Mouse (Mus musculus) T-helper 2 cell (primary cell): ENCODE measurements at regions not wholly inside any gene's neighbourhood (a gene's known extent, or its start where the extent isn't known, plus 50 kb on each side); places are given as distances from the start of the nearest gene placed in this dataset.
"Not testable (repeated sequence)": the region's sequence is repeated elsewhere in the genome, so short reads cannot be mapped to it uniquely, and the experiment has no call there.

Experiments used
- in situ Hi-C: fragments of 300-600 bp; cut with MboI, MseI; formaldehyde crosslinking; loops from one replicate; pipeline ENCODE4 v1.15.1; 2025; ENCODE audit warnings: high pct_unique_total_duplicates

DNA sequence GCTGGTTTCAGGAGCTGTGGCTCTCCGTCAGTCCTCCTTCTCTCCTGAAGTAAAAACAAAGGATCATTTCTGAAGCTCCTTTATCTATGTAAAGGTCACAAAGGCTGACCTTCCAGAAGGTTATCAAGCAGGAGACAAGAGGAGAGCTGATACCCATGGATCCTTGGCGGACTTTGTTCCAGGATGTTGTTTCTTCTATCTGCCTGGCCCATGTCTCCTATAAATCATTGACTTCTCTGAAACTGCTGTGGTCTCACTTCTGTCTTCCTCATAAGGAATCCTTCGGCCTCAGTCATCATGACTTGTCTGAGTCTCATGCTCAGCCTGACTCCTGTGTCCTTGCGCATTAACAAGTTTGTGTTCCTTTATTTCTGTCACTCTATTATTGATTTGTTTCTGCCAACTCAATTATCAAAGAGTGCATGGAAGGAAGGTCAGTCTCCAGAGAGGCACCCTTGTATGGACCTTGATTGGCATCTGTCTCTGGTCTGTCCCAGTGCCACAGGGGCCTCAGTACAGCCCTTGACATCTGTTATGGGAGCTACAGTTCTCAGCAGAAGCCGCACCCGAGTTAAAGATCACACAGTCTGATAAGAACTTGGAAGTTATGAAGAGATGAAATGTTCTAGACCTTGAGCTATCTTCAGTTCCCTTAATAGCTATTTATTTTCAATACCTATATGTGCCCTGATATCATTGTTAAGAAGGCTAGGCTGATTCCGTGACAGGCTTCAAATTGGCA is 53.2 kb upstream of the Dazl start:
- in situ Hi-C loops: no loop called here

DNA sequence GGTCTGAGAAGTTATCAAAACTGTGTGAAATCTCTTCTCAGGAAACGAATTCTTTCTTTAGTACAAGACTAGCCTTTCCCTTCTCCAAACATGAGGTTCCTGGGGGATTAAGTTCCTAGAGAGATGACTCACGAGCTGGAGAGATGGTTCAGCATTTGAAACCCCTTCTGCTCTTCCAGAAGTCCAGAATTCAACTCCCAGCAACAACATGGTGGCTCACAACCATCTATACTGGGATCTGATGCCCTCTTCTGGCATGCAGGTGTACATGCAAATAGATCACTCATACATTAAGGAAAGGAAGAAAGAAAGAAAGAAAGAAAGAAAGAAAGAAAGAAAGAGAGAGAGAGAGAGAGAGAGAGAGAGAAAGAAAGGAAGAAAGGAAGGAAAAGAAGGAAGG is 60.4 kb upstream of the Dazl start:
- in situ Hi-C loops: not testable (repeated sequence)

- in situ Hi-C loops: no loop called here
Measured at GRCm38 (mm10) chr17:50354357-50354756, 60.9 kb upstream of the Dazl start.

- in situ Hi-C loops: no loop called here
Measured at GRCm38 (mm10) chr17:50361657-50362233, 68.3 kb upstream of the Dazl start.

DNA sequence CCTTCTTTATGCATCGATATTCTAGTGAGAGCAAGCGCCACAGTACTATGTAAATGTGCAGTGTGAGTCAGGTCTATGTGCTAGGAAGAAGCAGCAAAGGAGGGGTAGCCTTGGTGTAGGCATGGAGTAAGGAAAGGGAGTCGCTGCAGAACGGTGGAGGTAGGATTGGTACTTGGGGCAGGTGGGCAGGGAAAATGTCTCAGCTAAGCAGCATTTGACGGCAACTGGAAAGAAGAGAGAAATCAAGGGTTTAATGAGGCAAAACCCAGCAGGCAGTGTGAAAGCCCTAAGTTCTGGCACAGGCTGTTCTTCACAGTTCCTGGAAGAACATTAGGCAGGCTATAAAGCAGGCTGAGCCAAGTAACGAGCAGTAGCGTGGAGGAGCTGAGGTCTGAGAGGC is 72.0 kb upstream of the Dazl start:
- in situ Hi-C loops: no loop called here

- in situ Hi-C loops: no loop called here
Measured at GRCm38 (mm10) chr17:50366181-50366580, 72.7 kb upstream of the Dazl start.

DNA sequence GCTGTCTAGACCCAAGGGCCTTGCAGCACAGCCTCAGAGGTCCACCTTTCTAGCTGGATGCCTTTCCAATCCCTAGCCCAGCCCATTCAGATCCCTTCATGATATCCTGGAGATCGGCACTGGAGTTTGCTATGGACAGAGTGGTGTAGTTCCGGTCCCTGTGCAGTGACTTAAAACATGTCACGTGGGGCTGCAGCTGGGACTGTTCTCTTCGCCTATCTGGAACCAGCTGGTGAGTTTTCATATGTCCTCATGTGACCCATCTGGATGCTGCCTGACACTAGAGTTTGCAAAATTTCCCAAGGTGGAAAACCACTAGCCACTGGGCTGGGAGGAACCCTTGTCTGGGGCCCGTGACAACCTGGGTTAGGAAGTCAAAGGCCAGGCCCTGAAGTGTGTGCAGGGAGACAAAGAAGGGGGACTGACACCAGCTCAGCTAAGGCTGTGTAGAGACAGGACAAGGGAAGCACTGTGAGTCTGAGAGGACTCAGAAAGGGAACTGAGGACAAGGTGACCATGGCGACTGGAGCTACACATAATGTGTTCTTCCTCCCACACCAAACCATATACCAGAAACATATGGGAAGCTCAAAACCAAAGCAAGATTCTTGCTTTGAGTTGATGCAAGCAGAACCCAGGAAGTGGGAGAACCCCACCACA is 75.9 kb upstream of the Dazl start:
- in situ Hi-C loops: no loop called here

DNA sequence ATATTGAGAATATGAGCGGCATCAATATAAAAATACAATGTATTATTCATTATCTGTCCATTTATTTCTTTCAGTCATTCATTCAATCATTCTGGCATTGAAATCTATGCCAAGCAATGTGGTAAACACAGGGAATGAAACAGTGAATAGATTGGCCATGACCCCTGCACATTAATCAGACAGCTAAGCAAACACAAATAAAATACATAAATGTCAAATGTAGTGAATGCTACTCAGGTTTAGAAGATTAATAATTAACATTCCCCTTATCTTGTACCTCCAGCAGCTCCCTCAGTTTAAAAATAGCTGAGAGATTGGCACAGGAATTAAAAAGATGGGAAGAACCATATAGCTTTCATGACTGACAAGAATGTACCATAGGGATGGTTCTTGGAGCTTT is 77.0 kb upstream of the Dazl start:
- in situ Hi-C loops: no loop called here

DNA sequence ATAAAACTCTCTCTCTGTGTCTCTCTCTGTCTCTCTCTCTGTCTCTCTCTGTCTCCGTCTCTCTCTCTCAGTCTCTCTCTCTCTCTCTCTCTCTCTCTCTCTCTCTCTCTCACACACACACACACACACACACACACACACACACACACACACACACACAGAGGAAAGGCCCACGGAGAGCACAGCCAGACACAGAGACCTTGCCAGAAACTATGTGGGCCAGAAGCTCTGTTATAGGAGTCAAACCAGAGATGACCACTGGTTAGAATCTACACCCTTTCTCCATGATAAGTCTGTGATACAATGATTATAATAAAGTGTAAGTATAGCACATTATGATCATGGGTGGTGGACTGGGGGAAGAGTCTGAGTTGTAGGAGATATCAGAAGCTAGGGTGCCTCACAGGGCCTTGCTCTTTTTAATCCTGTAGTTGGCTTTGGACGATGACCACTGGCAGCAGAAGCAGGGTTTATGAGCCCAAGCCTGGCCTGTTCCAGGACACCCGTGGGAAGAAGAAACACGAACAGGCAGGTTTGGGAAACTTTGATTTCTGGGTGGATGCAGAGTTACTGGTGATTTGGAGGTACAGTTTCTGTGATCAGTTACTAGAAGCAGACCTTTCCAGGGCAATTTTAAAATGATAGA is 80.2 kb upstream of the Dazl start:
- in situ Hi-C loops: no loop called here

DNA sequence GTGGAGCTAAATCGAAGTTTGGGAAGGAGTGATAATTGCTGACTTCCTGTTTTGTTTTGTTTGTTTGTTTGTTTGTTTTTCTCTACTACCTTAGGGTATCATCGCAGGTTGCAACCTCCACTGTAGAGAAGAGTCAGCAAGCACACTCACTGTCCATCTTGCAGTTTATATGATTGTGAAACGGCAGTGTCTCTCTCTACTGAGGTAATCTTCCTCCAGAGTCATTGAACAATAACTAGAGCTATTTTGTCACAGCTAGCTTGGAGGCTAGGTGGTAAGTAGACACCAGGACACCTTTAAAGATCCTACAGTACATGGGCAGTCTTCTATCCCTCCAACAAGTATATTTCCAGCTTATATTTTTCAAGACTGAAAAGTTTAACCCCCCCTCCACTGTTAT is 82.0 kb upstream of the Dazl start:
- in situ Hi-C loops: no loop called here

GRCm38 (mm10) chr17:50376708-50377107 is 83.3 kb upstream of the Dazl start:
- in situ Hi-C loops: no loop called here

DNA sequence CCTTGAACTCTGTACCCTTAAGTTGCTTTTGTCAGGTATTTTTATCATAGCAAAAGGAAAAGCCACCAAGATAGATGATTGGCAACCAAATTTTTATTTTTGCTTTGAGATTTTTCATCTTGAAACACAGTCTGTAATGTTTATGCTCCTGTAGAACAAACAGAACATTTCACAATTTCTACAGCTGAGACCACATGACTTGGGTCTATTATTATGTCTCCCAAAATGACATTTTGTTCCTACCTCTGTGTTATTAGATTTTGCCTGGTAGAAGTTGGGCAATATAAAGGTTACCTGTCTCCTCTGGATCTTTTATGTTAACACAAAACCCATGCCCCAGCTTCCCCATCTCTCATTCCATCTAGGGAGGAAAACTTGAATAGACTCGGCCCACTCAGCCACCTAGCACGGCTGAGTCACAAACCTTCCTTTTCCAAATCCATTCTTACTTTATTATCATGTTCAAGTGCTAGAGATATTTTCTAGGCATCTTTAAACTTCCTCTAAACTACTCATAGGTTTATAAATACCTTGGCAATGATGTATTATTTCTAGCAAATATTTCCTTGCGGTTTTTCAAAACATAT is 84.8 kb upstream of the Dazl start:
- in situ Hi-C loops: no loop called here

DNA sequence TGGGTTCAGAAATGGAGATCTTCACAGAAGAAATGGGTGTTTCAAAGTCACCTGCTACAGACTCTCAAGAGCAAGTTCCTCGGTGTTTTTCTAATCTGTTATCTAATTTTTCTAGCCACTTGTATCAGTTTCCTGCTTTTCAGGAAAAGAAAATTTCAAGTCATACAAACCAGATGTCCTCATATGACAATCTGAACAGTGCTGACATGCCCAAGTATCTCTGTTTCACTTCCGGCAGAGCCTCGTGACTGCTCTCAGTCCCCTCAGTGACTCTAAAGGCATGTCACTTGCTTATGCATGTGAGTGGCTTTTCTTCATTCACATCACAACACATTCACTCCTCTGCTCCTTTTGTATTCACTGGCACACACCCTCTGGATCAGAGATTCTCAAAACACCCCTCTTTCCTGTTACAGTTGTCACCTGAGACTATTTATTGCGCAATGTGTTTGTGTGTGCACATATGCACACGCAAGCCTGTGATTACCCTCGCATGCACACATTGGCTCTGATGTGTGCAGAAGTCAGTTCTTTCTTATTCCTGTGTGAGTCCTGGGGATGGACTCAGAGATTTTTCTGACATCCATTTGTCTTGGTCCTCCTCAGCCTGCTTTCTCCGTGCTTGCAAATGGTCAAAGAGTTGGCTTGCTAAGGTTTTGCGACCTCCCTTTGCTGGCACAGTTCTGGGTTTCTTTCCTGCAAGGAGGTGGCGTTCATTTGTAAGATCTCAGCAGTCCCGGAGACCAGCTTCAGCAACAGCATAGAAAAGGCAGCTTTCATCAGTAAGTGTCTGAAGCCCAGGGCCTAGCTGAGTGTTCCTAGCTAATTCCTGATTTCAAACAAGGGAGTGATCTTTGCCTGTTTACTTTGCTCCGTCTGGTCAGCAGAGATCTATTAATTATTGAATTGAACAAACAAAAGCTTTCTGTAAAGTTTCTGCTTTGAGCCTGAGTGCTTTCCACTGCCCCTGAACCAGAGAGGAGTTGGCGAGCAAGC is 95.6 kb upstream of the Dazl start:
- in situ Hi-C loops: no loop called here

DNA sequence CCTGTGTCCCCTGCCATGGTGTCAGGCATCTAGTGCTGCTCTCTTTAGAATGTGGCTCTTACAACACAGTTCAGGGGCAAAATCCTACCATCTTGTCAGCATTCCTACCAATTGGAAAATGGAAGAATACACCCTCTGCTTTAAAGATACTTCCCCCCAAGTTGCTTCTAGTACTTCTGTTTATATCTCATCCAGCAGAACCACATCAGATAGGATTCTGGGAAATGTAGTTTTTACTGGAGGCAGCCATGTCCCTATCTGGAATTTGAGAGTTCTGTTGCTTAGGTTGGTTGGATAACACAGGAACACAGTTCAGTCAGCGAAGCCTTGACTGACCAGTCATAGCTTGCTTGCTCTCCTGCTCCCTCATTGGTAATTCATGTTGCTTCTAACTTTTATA is 96.7 kb upstream of the Dazl start:
- in situ Hi-C loops: no loop called here

GRCm38 (mm10) chr17:50391207-50391606 is 97.8 kb upstream of the Dazl start:
- in situ Hi-C loops: no loop called here

GRCm38 (mm10) chr17:50391996-50392395 is 98.6 kb upstream of the Dazl start:
- in situ Hi-C loops: no loop called here

DNA sequence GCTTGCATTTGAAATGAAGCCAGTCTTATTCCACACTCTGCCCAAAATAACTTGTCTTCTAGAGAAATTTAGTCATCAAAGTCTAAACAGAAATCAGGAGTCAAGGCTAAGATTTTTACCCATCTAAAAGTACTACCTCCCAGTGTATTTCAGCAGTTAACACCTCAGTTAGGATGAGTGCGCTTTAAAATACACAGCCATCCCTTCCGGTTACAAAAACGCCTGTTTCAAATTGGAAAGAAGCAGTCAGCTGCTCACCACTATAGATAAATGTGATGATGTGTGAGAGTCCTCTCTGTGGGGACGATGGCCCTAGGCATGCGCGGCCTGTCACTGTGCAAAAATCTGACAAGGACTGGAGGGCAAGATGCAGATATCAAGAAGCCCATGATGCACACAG is 99.0 kb upstream of the Dazl start:
- in situ Hi-C loops: no loop called here

GRCm38 (mm10) chr17:50392966-50393365 is 99.5 kb upstream of the Dazl start:
- in situ Hi-C loops: no loop called here

DNA sequence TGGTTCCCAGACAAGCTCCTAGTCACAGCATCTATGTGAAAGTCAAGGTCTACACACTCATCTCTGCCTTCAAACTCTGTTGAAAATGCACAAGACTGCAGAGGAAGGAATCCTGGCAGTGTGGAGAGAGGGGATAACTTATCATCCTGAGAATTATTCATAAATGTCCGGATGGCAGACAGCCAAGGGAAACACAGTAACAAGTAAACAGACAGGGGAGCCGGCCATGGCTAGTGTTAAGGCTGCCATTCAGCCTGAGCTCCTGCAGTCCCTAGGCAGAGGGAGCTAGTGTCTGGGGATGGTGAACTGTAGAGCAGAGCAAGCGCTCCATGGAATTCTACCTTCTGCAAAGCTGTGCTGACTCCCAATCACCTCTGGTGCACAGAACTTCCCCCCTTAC is 100.3 kb upstream of the Dazl start:
- in situ Hi-C loops: no loop called here

DNA sequence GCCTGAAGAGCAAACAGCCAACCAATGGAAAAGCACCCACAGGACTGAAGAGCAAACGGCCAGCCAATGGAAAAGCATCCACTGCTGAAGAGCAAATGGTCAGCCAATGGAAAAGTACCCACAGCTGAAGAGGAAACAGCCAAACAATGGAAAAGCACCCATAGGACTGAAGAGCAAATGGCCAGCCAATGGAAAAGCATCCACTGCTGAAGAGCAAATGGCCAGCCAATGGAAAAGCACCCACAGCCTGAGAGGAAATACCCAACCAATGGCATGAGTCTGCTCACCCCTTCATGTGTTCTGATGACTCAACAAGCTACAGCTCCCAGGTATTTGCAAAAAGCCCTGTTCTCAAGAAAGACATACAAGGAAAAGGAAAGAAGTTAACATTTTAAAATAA is 101.4 kb upstream of the Dazl start:
- in situ Hi-C loops: no loop called here

GRCm38 (mm10) chr17:50395669-50396068 is 102.2 kb upstream of the Dazl start:
- in situ Hi-C loops: no loop called here
